In the genomic region with DNA sequence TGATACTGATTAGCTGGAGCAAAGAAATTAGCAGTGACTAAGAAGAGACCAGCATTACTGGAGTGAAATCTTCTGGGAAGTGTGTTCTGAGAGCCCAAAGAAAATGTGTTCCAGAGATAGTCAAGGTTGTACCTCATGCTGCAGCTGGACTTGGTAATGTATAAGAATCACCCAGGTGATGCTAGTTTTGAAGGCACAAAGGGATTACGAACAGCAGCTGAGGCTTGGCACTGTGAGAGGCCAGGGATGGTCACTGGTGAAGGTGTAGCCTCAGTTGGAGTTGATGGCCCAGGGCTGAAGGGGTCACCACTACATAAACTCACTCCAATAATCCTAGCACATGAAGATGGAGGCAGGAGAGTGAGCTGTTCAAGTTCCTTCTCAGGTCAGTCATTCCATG, we compare ENCODE assay signal across 8 mouse cellular contexts. TPM values are rescaled to one million over a fixed set of nuclear protein-coding genes. Genes with fewer than 3 reads are reported as not detected.
DNase-seq lines count a peak whose midpoint lies in the region; ATAC-seq and TF ChIP-seq lines count a peak whose summit lies in the region.

A gene (plus strand): TSS at position 301 of the 400 bp plus-strand sequence.

- peaks cover 10% of the 10 kb centered on the region; the same call in 1 of the 2 replicates for H3K4me1 ChIP-seq in lung, adult 2 months (ENCODE audit: control insufficient read depth, insufficient read depth, low read length)
- H3K4me1 ChIP-seq in embryonic facial prominence, embryonic 11.5 days (ENCODE audit: control insufficient read depth, insufficient read depth, low read length) = no peaks in the 10 kb centered on the region
- H3K4me1 ChIP-seq in heart, embryonic 13.5 days = peaks cover 15% of the 10 kb centered on the region

- intact Hi-C loops in left cerebral cortex, postnatal 14 days (cut with DNase I) = loop anchor here (5.0 to 10.0 kb wide), 2 partner anchors 324 to 366 kb away; a partner anchor contains a TSS

- H3ac ChIP-seq in myocyte (ENCODE audit: control insufficient read depth, insufficient read length) = no peak within 1 kb of the TSS

- H3K36me3 ChIP-seq in embryonic facial prominence, embryonic 11.5 days (replicated peaks; ENCODE audit: control insufficient read depth, insufficient read depth, low read depth, low read length) = no peaks in the 10 kb centered on the region; the same call in none of the 2 replicates
- peaks cover 12% of the 10 kb centered on the region for H3K36me3 ChIP-seq in heart, embryonic 13.5 days
- H3K36me3 ChIP-seq in myocyte (ENCODE audit: control insufficient read depth, insufficient read depth) = peaks cover 12% of the 10 kb centered on the region

- H3K27ac ChIP-seq in embryonic facial prominence, embryonic 11.5 days (replicated peaks; ENCODE audit: low read depth, low read length) = no peak within 1 kb of the TSS
- H3K27ac ChIP-seq in heart, embryonic 13.5 days (replicated peaks) = peak within 1 kb of the TSS; percentile 59; the same call in 1 of the 2 replicates

- H3K9ac ChIP-seq in embryonic facial prominence, embryonic 11.5 days (replicated peaks; ENCODE audit: low read length) = peak within 1 kb of the TSS; percentile 93
- peak within 1 kb of the TSS; percentile 98 for H3K9ac ChIP-seq in heart, embryonic 13.5 days

- 77% methylated on average over 1 of the region's 1 CpGs for WGBS in lung, adult 2 months
- WGBS in embryonic facial prominence, embryonic 11.5 days = 70% methylated on average over 1 of the region's 1 CpGs
- 61% methylated on average over 1 of the region's 1 CpGs for WGBS in heart, embryonic 13.5 days

- peaks cover 26% of the 10 kb centered on the region for H3K79me2 ChIP-seq in myocyte (ENCODE audit: control insufficient read depth, insufficient read depth)

- DNase-seq in lung, adult 2 months = no peak
- no peak for DNase-seq in lung, adult 18-20 months
- no peak for DNase-seq in embryonic facial prominence, embryonic 11.5 days (ENCODE audit: low spot score)
- no peak for DNase-seq in left cerebral cortex, postnatal 14 days (ENCODE audit: low spot score in 2 of 2)
- no peak for DNase-seq in ovary, adult 18-20 months (ENCODE audit: low spot score)
- no peak for DNase-seq in cerebellum, adult 18-20 months

- peak within 1 kb of the TSS; percentile 94 for H3K4me3 ChIP-seq in lung, adult 2 months (replicated peaks; ENCODE audit: extremely low read depth, low read depth, low read length)
- H3K4me3 ChIP-seq in embryonic facial prominence, embryonic 11.5 days (ENCODE audit: low read depth, low read length) = peak within 1 kb of the TSS; percentile 85
- H3K4me3 ChIP-seq in heart, embryonic 13.5 days = peak within 1 kb of the TSS; percentile 97
- H3K4me3 ChIP-seq in myocyte = peak within 1 kb of the TSS; percentile 91

- ATAC-seq in embryonic facial prominence, embryonic 11.5 days (replicated peaks; ENCODE audit: insufficient number of reproducible peaks, low FRiP score, low TSS enrichment, low read depth) = no peak
- ATAC-seq in heart, embryonic 13.5 days (ENCODE audit: extremely low read depth, insufficient number of reproducible peaks, low FRiP score, low TSS enrichment) = no peak

- no peaks in the 10 kb centered on the region for H3K9me3 ChIP-seq in embryonic facial prominence, embryonic 11.5 days (replicated peaks; ENCODE audit: control insufficient read depth, low read length)
- no peaks in the 10 kb centered on the region for H3K9me3 ChIP-seq in heart, embryonic 13.5 days

- peak within 1 kb of the TSS; percentile 32 for H3K4me2 ChIP-seq in embryonic facial prominence, embryonic 11.5 days (ENCODE audit: low read depth, low read length)
- peak within 1 kb of the TSS; percentile 90 for H3K4me2 ChIP-seq in heart, embryonic 13.5 days
- H3K4me2 ChIP-seq in myocyte (ENCODE audit: low read depth) = peak within 1 kb of the TSS; percentile 99

- no peak for TF ChIP-seq POLR2A in lung, adult 2 months (IDR thresholded peaks at IDR 0.05; ENCODE audit: borderline replicate concordance, extremely low read depth, low read depth, low read length)
- TF ChIP-seq POLR2A in myocyte (IDR thresholded peaks at IDR 0.05; ENCODE audit: insufficient read length, low read depth) = no peak

- no peak for TF ChIP-seq CTCF in lung, adult 2 months (IDR thresholded peaks at IDR 0.05; ENCODE audit: insufficient read depth, low read length)

- no peaks in the 10 kb centered on the region for H3K27me3 ChIP-seq in embryonic facial prominence, embryonic 11.5 days (ENCODE audit: control insufficient read depth, insufficient read depth, low read length)
- H3K27me3 ChIP-seq in heart, embryonic 13.5 days (replicated peaks) = peaks cover 4% of the 10 kb centered on the region; the same call in 1 of the 2 replicates
- no peaks in the 10 kb centered on the region for H3K27me3 ChIP-seq in myocyte (ENCODE audit: control insufficient read depth, insufficient read depth, insufficient read length)

TF ChIP-seq in myocyte, 11 proteins besides CTCF, POLR2A, EP300 and RAD21:
- TF ChIP-seq TCF3 (IDR thresholded peaks at IDR 0.05; ENCODE audit: insufficient read length, low read depth) (no peak), TCF12 (IDR thresholded peaks at IDR 0.05; ENCODE audit: insufficient read depth, poor library complexity, severe bottlenecking) (no peak), SRF (IDR thresholded peaks at IDR 0.05; ENCODE audit: control insufficient read depth, insufficient read length, low read depth) (no peak), CEBPB (IDR thresholded peaks at IDR 0.05; ENCODE audit: insufficient read depth, poor library complexity, severe bottlenecking) (no peak), REST (IDR thresholded peaks at IDR 0.05; ENCODE audit: insufficient read depth, insufficient read length) (no peak), USF1 (IDR thresholded peaks at IDR 0.05; ENCODE audit: low read depth) (no peak), MAX (IDR thresholded peaks at IDR 0.05; ENCODE audit: low read depth) (no peak), MYOG (IDR thresholded peaks at IDR 0.05; ENCODE audit: control insufficient read depth in 1 of 3, insufficient read depth in 1 of 3, insufficient read length in 2 of 3, low read depth in 2 of 3) (no peak), MYOD1 (IDR thresholded peaks at IDR 0.05; ENCODE audit: control insufficient read depth in 1 of 3, insufficient read length in 2 of 3, low read depth in 2 of 3) (no peak), E2F4 (IDR thresholded peaks at IDR 0.05; ENCODE audit: insufficient read depth) (no peak), POLR2AphosphoS2 (IDR thresholded peaks at IDR 0.05; ENCODE audit: insufficient read length, low read depth) (no peak)

RNA-seq across cellular contexts. Expression of the gene that starts here (rescaled TPM):
- polyA plus RNA-seq in lung, adult 2 months (2012; rRNA removed) = 7.3 and 10.0 TPM in 2 replicates
- 252 and 276 TPM in 2 replicates for polyA plus RNA-seq in embryonic facial prominence, embryonic 11.5 days (2014; fragmentation: Nextera tagmentation; extraction: Ambion mirVana)
- 98.1 and 106 TPM in 2 replicates for polyA plus RNA-seq in heart, embryonic 13.5 days (2015; fragmentation: Nextera tagmentation; extraction: Ambion mirVana)
- total RNA-seq in left cerebral cortex, postnatal 14 days (2021) = 10 to 100 TPM; 32.6 to 33.1 TPM
- 65.6 TPM for polyA plus RNA-seq in myocyte (2012; fragmentation: generic; extraction: Trizol)

Comparison
In these comparisons a context has a peak if more than half of its experiments do, and no peak if none do; other contexts are left out.
1. H3K4me2 ChIP-seq: peak in every context shown above with its lines; median percentile 99 in myocyte; 90 in heart, embryonic 13.5 days; 32 in embryonic facial prominence, embryonic 11.5 days.